Mouse (Mus musculus) liver, adult (tissue): Measurements from ENCODE around the gene Arid1b.

Source experiments
- GATA4 ChIP-seq: IDR thresholded peaks from 2 replicates; pipeline ENCODE4 v1.6.1; 2014; ENCODE audit warnings: mild to moderate bottlenecking, low read length; ENCODE audit not compliant: insufficient replicate concordance

Gene Arid1b

GRCm38 (mm10) chr17:5293653-5294584 is 299.8 kb downstream of the Arid1b start:
- TF ChIP-seq GATA4: no peak

GRCm38 (mm10) chr17:5295086-5295947 is 301.2 kb downstream of the Arid1b start:
- no peak for TF ChIP-seq GATA4

GRCm38 (mm10) chr17:5295948-5296262 is 301.8 kb downstream of the Arid1b start:
- TF ChIP-seq GATA4: no peak

- TF ChIP-seq GATA4: no peak
Observed at GRCm38 (mm10) chr17:5297491-5297890, 303.4 kb downstream of the Arid1b start.

GRCm38 (mm10) chr17:5297984-5298383 is 303.9 kb downstream of the Arid1b start:
- no peak for TF ChIP-seq GATA4

GRCm38 (mm10) chr17:5298891-5299559 is 304.9 kb downstream of the Arid1b start:
- TF ChIP-seq GATA4: no peak

GRCm38 (mm10) chr17:5302971-5303746 is 309.0 kb downstream of the Arid1b start:
- no peak for TF ChIP-seq GATA4

- TF ChIP-seq GATA4: no peak
Observed at GRCm38 (mm10) chr17:5305783-5306477, 311.8 kb downstream of the Arid1b start.

GRCm38 (mm10) chr17:5309930-5310329 is 315.8 kb downstream of the Arid1b start:
- TF ChIP-seq GATA4: no peak

GRCm38 (mm10) chr17:5310425-5310888 is 316.3 kb downstream of the Arid1b start:
- TF ChIP-seq GATA4: no peak

GRCm38 (mm10) chr17:5311062-5311461 is 316.9 kb downstream of the Arid1b start:
- TF ChIP-seq GATA4: no peak

- no peak for TF ChIP-seq GATA4
Observed at GRCm38 (mm10) chr17:5312307-5312706, 318.2 kb downstream of the Arid1b start.

- no peak for TF ChIP-seq GATA4
Observed at GRCm38 (mm10) chr17:5314735-5315134, 320.6 kb downstream of the Arid1b start.

- TF ChIP-seq GATA4: no peak
Observed at GRCm38 (mm10) chr17:5316489-5316888, 322.4 kb downstream of the Arid1b start.
